Mouse (Mus musculus): ENCODE data around the gene Ablim2. TPM values are rescaled to one million over a fixed set of nuclear protein-coding genes. Genes with fewer than 3 reads are reported as not detected.

The Ablim2 gene
- polyA plus RNA-seq, 1 experiment from 2014 or later: 9.6 TPM

GRCm38 (mm10) chr5:35851485-35851884 is 93.8 kb downstream of the Ablim2 start:
- H3K27me3 ChIP-seq (ENCODE audit: control insufficient read depth, insufficient read depth, low read length): no peaks in the 10 kb centered on the region
- H3K4me3 ChIP-seq (replicated peaks; ENCODE audit: low read depth, low read length): no peak overlapping the region
- H3K36me3 ChIP-seq (ENCODE audit: control insufficient read depth, insufficient read depth, low read length): no peaks in the 10 kb centered on the region
- no peak for ATAC-seq (ENCODE audit: low FRiP score, low TSS enrichment)
- no peak overlapping the region for H3K4me2 ChIP-seq (ENCODE audit: low read length)
- H3K27ac ChIP-seq (replicated peaks; ENCODE audit: low read depth, low read length): no peak overlapping the region
- DNase-seq: peak; percentile 15
- no peaks in the 10 kb centered on the region for H3K9me3 ChIP-seq (ENCODE audit: control insufficient read depth, low read length)
- 30% methylated on average over 5 of the region's 5 CpGs for WGBS
- peaks cover 6% of the 10 kb centered on the region; the same call in 1 of the 2 replicates for H3K4me1 ChIP-seq (ENCODE audit: control insufficient read depth, insufficient read depth, low read length)
- no peak overlapping the region for H3K9ac ChIP-seq (replicated peaks; ENCODE audit: low read length)

- no peaks in the 10 kb centered on the region for H3K36me3 ChIP-seq (ENCODE audit: control insufficient read depth, insufficient read depth, low read length)
- H3K9ac ChIP-seq (replicated peaks; ENCODE audit: low read length): no peak overlapping the region
- peaks cover 6% of the 10 kb centered on the region; the same call in 1 of the 2 replicates for H3K4me1 ChIP-seq (ENCODE audit: control insufficient read depth, insufficient read depth, low read length)
- no peak overlapping the region for H3K27ac ChIP-seq (replicated peaks; ENCODE audit: low read depth, low read length)
- no peak for DNase-seq
- H3K4me3 ChIP-seq (replicated peaks; ENCODE audit: low read depth, low read length): no peak overlapping the region
- ATAC-seq (ENCODE audit: low FRiP score, low TSS enrichment): no peak
- no peaks in the 10 kb centered on the region for H3K9me3 ChIP-seq (ENCODE audit: control insufficient read depth, low read length)
- H3K27me3 ChIP-seq (ENCODE audit: control insufficient read depth, insufficient read depth, low read length): no peaks in the 10 kb centered on the region
- WGBS: 89% methylated on average over 4 of the region's 4 CpGs
- H3K4me2 ChIP-seq (ENCODE audit: low read length): no peak overlapping the region
These were observed 95.8 kb downstream of the Ablim2 start for GRCm38 (mm10) chr5:35853463-35853862.

DNA sequence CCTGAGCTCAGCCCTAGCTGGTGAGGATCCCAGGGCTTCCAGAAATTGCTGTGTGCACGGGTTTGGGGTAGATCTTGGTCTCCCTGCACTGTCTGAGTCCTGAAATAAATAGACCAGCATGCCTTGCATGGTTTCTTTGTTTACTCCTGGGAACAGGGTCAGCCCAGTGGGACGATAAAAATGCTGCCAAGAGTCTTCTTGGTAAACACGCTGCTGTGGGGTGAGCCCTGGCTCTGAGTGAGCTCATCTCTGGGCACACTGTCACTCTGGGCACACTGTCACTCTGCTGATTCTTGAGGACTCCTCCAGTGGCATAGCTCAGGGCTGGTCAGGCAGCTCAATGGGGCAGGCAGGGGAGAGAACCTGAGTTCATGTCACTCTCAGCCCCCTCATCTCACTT is 98.6 kb downstream of the Ablim2 start:
- Histone ChIP-seq H3K36me3 (ENCODE audit: control insufficient read depth, insufficient read depth, low read length) (no peaks in the 10 kb centered on the region), H3K9me3 (ENCODE audit: control insufficient read depth, low read length) (no peaks in the 10 kb centered on the region), H3K4me2 (ENCODE audit: low read length) (no peak overlapping the region), H3K9ac (replicated peaks; ENCODE audit: low read length) (no peak overlapping the region), H3K4me1 (ENCODE audit: control insufficient read depth, insufficient read depth, low read length) (peaks cover 1% of the 10 kb centered on the region; the same call in 1 of the 2 replicates), H3K27ac (replicated peaks; ENCODE audit: low read depth, low read length) (no peak overlapping the region), H3K4me3 (replicated peaks; ENCODE audit: low read depth, low read length) (no peak overlapping the region), H3K27me3 (ENCODE audit: control insufficient read depth, insufficient read depth, low read length) (no peaks in the 10 kb centered on the region)
- ATAC-seq (ENCODE audit: low FRiP score, low TSS enrichment): no peak
- 51% methylated on average over 3 of the region's 3 CpGs for WGBS
- no peak for DNase-seq

DNA sequence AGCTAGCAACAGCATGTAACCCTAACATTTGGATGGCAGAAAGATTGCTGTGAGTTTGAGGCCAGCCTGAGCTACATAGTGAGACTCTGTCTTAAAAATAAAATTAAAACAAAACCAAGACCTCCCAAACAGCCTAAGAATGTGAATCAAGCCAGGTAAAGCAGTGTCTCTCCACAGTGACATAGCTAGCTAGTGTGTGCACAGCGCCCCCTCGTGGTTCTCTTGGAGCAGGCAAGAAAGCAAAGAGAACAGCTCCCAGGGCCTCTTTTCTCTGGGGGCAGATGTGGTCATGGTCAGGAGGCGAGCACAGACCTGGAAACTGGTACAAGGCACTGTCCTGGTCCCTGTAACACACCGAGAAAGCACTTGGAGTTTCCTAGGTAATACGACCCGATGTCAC is 100.4 kb downstream of the Ablim2 start:
- ATAC-seq (ENCODE audit: low FRiP score, low TSS enrichment): no peak
- Histone ChIP-seq H3K27me3 (ENCODE audit: control insufficient read depth, insufficient read depth, low read length) (no peaks in the 10 kb centered on the region), H3K9ac (replicated peaks; ENCODE audit: low read length) (no peak overlapping the region), H3K4me3 (replicated peaks; ENCODE audit: low read depth, low read length) (no peak overlapping the region), H3K4me1 (ENCODE audit: control insufficient read depth, insufficient read depth, low read length) (no peaks in the 10 kb centered on the region), H3K36me3 (ENCODE audit: control insufficient read depth, insufficient read depth, low read length) (no peaks in the 10 kb centered on the region), H3K4me2 (ENCODE audit: low read length) (no peak overlapping the region), H3K9me3 (ENCODE audit: control insufficient read depth, low read length) (no peaks in the 10 kb centered on the region), H3K27ac (replicated peaks; ENCODE audit: low read depth, low read length) (no peak overlapping the region)
- WGBS: 24% methylated on average over 6 of the region's 6 CpGs
- DNase-seq: peak; percentile 91

DNA sequence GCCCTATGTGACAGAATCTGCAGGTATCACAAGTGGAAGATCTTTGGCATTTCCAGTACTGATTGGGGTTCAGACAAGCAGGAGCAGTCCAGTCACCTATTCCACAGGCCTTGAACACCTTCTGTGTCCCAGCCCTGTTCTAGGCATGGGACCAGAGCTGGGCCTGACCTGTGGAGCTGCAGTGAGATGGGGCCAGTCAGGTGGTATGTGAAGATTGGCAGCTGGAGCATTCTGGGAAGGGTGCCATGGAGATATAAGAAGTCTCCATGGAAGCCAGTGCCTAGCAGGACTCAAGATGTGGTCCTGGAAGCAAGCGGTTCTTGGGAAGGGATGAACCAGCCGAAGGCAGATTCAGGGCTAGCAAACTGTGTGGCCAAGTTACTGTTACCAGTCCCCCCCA is 103.8 kb downstream of the Ablim2 start:
- Histone ChIP-seq H3K4me3 (replicated peaks; ENCODE audit: low read depth, low read length) (no peak overlapping the region), H3K36me3 (ENCODE audit: control insufficient read depth, insufficient read depth, low read length) (no peaks in the 10 kb centered on the region), H3K9me3 (ENCODE audit: control insufficient read depth, low read length) (no peaks in the 10 kb centered on the region), H3K27ac (replicated peaks; ENCODE audit: low read depth, low read length) (no peak overlapping the region), H3K27me3 (ENCODE audit: control insufficient read depth, insufficient read depth, low read length) (no peaks in the 10 kb centered on the region), H3K9ac (replicated peaks; ENCODE audit: low read length) (no peak overlapping the region), H3K4me1 (ENCODE audit: control insufficient read depth, insufficient read depth, low read length) (no peaks in the 10 kb centered on the region), H3K4me2 (ENCODE audit: low read length) (no peak overlapping the region)
- WGBS: 88% methylated on average over 2 of the region's 2 CpGs
- no peak for DNase-seq
- no peak for ATAC-seq (ENCODE audit: low FRiP score, low TSS enrichment)

GRCm38 (mm10) chr5:35869973-35870372 is 112.3 kb downstream of the Ablim2 start:
- DNase-seq: no peak
- Histone ChIP-seq H3K9ac (replicated peaks; ENCODE audit: low read length) (no peak overlapping the region), H3K27ac (replicated peaks; ENCODE audit: low read depth, low read length) (no peak overlapping the region), H3K4me2 (ENCODE audit: low read length) (no peak overlapping the region), H3K9me3 (ENCODE audit: control insufficient read depth, low read length) (no peaks in the 10 kb centered on the region), H3K4me3 (replicated peaks; ENCODE audit: low read depth, low read length) (no peak overlapping the region), H3K27me3 (ENCODE audit: control insufficient read depth, insufficient read depth, low read length) (no peaks in the 10 kb centered on the region), H3K4me1 (ENCODE audit: control insufficient read depth, insufficient read depth, low read length) (no peaks in the 10 kb centered on the region; the same call in 1 of the 2 replicates), H3K36me3 (ENCODE audit: control insufficient read depth, insufficient read depth, low read length) (no peaks in the 10 kb centered on the region)
- 88% methylated on average over 4 of the region's 4 CpGs for WGBS
- no peak for ATAC-seq (ENCODE audit: low FRiP score, low TSS enrichment)

GRCm38 (mm10) chr5:35870408-35871012 is 112.8 kb downstream of the Ablim2 start:
- WGBS: 57% methylated on average over 8 of the region's 8 CpGs
- Histone ChIP-seq H3K9ac (replicated peaks; ENCODE audit: low read length) (no peak overlapping the region), H3K27me3 (ENCODE audit: control insufficient read depth, insufficient read depth, low read length) (no peaks in the 10 kb centered on the region), H3K4me2 (ENCODE audit: low read length) (no peak overlapping the region), H3K4me1 (ENCODE audit: control insufficient read depth, insufficient read depth, low read length) (no peaks in the 10 kb centered on the region; the same call in 1 of the 2 replicates), H3K36me3 (ENCODE audit: control insufficient read depth, insufficient read depth, low read length) (no peaks in the 10 kb centered on the region), H3K4me3 (replicated peaks; ENCODE audit: low read depth, low read length) (no peak overlapping the region), H3K9me3 (ENCODE audit: control insufficient read depth, low read length) (no peaks in the 10 kb centered on the region), H3K27ac (replicated peaks; ENCODE audit: low read depth, low read length) (no peak overlapping the region)
- DNase-seq (peak; percentile 93), ATAC-seq (ENCODE audit: low FRiP score, low TSS enrichment) (peak; percentile 66; the same call in 1 of the 2 replicates)

GRCm38 (mm10) chr5:35873382-35873781 is 115.7 kb downstream of the Ablim2 start:
- Histone ChIP-seq H3K4me1 (ENCODE audit: control insufficient read depth, insufficient read depth, low read length) (no peaks in the 10 kb centered on the region; the same call in 1 of the 2 replicates), H3K27ac (replicated peaks; ENCODE audit: low read depth, low read length) (no peak overlapping the region), H3K4me2 (ENCODE audit: low read length) (no peak overlapping the region), H3K4me3 (replicated peaks; ENCODE audit: low read depth, low read length) (no peak overlapping the region), H3K9me3 (ENCODE audit: control insufficient read depth, low read length) (no peaks in the 10 kb centered on the region), H3K36me3 (ENCODE audit: control insufficient read depth, insufficient read depth, low read length) (no peaks in the 10 kb centered on the region), H3K27me3 (ENCODE audit: control insufficient read depth, insufficient read depth, low read length) (no peaks in the 10 kb centered on the region), H3K9ac (replicated peaks; ENCODE audit: low read length) (no peak overlapping the region)
- 37% methylated on average over 4 of the region's 4 CpGs for WGBS
- ATAC-seq (ENCODE audit: low FRiP score, low TSS enrichment): no peak
- DNase-seq: no peak

GRCm38 (mm10) chr5:35876236-35876635 is 118.6 kb downstream of the Ablim2 start:
- ATAC-seq (ENCODE audit: low FRiP score, low TSS enrichment) (no peak), DNase-seq (no peak)
- 95% methylated on average over 5 of the region's 5 CpGs for WGBS

More at GRCm38 (mm10) chr5:35876236-35876635, 118.6 kb downstream of the Ablim2 start:
- Histone ChIP-seq H3K27me3 (ENCODE audit: control insufficient read depth, insufficient read depth, low read length) (no peaks in the 10 kb centered on the region), H3K9me3 (ENCODE audit: control insufficient read depth, low read length) (no peaks in the 10 kb centered on the region), H3K4me3 (replicated peaks; ENCODE audit: low read depth, low read length) (no peak overlapping the region), H3K4me2 (ENCODE audit: low read length) (no peak overlapping the region), H3K27ac (replicated peaks; ENCODE audit: low read depth, low read length) (no peak overlapping the region), H3K9ac (replicated peaks; ENCODE audit: low read length) (no peak overlapping the region), H3K36me3 (ENCODE audit: control insufficient read depth, insufficient read depth, low read length) (no peaks in the 10 kb centered on the region), H3K4me1 (ENCODE audit: control insufficient read depth, insufficient read depth, low read length) (no peaks in the 10 kb centered on the region; the same call in 1 of the 2 replicates)
